Mouse (Mus musculus): ENCODE results near the gene Mrps21.

- TF ChIP-seq CTCF (IDR thresholded peaks at IDR 0.05; ENCODE audit: control insufficient read depth, insufficient read depth, low read length) (no peak), POLR2A (IDR thresholded peaks at IDR 0.05; ENCODE audit: borderline replicate concordance, control insufficient read depth, low read depth, low read length) (no peak)
These were observed 45.0 kb downstream of the Mrps21 start for GRCm38 (mm10) chr3:95826275-95826674.

Measured in bone marrow, adult 2 months (tissue).